Mouse (Mus musculus): ENCODE data around the gene Krtap5-5. TPM values are rescaled to one million over a fixed set of nuclear protein-coding genes. Genes with fewer than 3 reads are reported as not detected.

Krtap5-5 gene
- not detected for polyA plus RNA-seq (2014; fragmentation: Illumina TruSeq; extraction: RNeasy Lipid Tissue Mini Kit (QIAGEN cat#74804))

DNA sequence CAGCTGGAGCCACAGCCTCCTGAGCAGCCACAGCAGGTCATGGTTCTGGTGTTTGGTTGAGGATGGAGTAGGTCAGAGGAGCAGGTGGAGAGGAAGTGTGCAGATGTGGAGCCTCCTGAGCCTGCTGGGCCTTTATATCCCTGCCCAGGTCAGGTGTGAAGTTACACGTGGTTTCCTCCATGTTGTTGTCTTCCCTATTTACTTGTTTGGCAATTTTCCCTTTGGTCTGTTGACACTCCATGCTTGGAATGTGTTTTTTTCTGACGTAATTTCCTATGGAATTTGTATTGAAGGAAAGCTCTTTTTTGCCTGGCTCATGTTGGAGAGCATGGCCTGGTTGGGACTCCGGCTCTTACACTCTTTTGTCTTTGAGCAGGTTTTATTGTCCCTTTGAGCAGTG is at the start of gene Krtap5-5:
Gene Krtap5-5, minus strand, starts transcription at position 101 of the 400 bp plus-strand sequence.

DNA sequence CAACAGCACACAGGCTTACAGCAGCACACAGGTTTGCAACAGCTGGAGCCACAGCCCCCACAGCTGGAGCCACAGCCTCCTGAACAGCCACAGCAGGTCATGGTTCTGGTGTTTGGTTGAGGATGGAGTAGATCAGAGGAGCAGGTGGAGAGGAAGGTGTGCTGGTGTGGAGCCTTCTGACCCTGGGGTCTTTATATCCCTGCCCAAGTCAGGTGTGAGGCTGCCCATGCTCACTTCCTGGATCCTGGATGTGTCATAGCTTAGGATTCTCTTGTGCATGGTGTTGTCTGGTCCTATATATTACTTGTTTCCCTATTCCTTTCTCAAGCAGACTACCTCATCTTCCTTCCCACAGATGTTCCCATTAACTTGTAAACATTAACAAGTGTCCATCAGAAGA is 44.5 kb upstream of the Krtap5-5 start, which contains the start of gene Gm4559:
Gene Gm4559, minus strand, starts transcription at position 101 of the 400 bp plus-strand sequence.

DNA sequence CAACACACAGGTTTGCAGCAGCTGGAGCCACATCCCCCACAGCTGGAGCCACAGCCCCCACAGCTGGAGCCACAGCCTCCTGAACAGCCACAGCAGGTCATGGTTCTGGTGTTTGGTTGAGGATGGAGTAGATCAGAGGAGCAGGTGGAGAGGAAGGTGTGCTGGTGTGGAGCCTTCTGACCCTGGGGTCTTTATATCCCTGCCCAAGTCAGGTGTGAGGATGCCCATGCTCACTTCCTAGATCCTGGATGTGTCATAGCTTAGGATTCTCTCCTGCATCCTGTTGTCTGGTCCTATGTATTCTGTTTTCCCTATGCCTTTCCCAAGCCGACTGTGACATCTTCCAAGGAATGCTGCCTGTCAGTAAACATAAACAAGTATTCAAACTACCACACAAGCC is 28.5 kb upstream of the Krtap5-5 start, which contains the start of gene Gm2431:
Gene Gm2431, minus strand, starts transcription at position 101 of the 400 bp plus-strand sequence.

DNA sequence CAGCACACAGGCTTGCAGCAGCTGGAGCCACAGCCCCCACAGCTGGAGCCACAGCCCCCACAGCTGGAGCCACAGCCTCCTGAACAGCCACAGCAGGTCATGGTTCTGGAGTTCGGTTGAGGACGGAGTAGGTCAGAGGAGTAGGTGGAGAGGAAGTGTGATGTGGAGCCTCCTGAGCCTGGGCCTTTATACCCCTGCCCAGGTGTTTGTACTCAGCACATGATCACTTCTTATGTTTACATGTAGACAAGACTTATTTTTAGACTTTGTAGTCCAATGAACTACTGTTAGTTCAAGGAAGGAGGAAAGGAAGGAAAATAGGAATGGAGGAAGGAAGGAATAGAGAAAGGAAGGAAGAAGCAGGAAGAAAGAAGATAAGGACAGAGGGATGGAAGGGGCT is 11.2 kb upstream of the Krtap5-5 start, which contains the start of gene Gm40460:
Gene Gm40460, minus strand, starts transcription at position 101 of the 400 bp plus-strand sequence.

DNA sequence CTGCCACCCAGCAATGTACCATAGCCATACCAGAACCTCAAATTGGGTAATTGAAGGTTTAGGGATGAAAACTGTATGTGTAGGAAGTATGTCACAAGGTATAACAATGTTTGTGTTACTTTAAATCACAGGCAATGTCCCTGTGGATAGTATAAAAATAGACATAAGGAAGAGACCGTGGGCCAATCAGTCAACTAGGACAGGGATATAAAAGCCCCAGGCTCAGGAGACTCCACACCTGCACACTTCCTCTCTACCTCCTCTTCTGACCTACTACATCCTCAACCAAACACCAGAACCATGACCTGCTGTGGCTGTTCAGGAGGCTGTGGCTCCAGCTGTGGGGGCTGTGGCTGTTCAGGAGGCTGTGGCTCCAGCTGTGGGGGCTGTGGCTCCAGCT is 18.2 kb downstream of the Krtap5-5 start, which contains the start of gene Gm7579:
Gene Gm7579, plus strand, starts transcription at position 301 of the 400 bp plus-strand sequence.

DNA sequence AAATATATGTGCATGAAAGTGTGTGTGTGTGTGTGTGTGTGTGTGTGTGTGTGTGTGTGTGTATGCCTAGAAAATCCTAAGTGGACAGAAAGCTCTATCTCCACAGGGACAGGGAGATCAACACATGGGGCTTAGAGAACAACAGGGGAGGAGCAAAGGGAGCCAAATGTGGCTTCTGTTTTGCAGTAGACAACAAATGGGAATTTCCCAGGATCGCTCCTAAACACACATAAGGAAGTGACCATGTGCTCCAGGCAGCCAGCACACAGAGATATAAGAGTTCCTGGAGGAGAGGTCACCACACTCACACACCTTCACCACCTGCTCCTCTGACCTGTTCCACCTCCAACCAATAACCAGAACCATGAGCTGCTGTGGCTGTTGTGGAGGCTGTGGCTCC is 28.7 kb downstream of the Krtap5-5 start, which contains the start of gene Krtap5-3:
Gene Krtap5-3, plus strand, starts transcription at position 301 of the 400 bp plus-strand sequence.

DNA sequence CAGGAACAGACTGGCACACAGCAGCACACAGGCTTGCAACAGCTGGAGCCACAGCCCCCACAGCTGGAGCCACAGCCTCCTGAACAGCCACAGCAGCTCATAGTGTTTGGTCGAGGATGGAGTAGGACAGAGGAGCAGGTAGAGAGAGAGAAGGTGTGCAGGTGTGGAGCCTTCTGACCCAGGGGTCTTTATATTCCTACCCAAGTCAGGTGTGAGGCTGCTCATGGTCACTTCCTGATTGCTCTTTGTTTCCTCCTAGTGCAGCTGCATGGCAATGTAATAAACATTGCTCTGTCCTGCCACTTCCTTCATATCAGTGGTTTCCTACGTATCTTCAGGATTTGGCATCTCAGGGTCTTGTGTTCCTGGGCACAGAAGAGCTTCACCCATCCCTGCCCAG is 39.5 kb downstream of the Krtap5-5 start, which contains the start of gene Gm10153:
Gene Gm10153, minus strand, starts transcription at position 101 of the 400 bp plus-strand sequence.

Other genes starting within 250 kb of the Krtap5-5 start
- 10.5 TPM for gene Mob2, start 168.9 kb downstream of the Krtap5-5 start, polyA plus RNA-seq (2014; fragmentation: Illumina TruSeq; extraction: RNeasy Lipid Tissue Mini Kit (QIAGEN cat#74804))
- 0.43 TPM for gene Dusp8, start 134.1 kb downstream of the Krtap5-5 start, polyA plus RNA-seq (2014; fragmentation: Illumina TruSeq; extraction: RNeasy Lipid Tissue Mini Kit (QIAGEN cat#74804))
- gene Gm45618, start 109.2 kb downstream of the Krtap5-5 start, polyA plus RNA-seq (2014; fragmentation: Illumina TruSeq; extraction: RNeasy Lipid Tissue Mini Kit (QIAGEN cat#74804)), result not detected
- not detected for gene Gm39115, start 93.9 kb downstream of the Krtap5-5 start, polyA plus RNA-seq (2014; fragmentation: Illumina TruSeq; extraction: RNeasy Lipid Tissue Mini Kit (QIAGEN cat#74804))
- gene Gm45337, start 85.4 kb downstream of the Krtap5-5 start, polyA plus RNA-seq (2014; fragmentation: Illumina TruSeq; extraction: RNeasy Lipid Tissue Mini Kit (QIAGEN cat#74804)), result not detected
- gene Gm29735, start 72.9 kb downstream of the Krtap5-5 start, polyA plus RNA-seq (2014; fragmentation: Illumina TruSeq; extraction: RNeasy Lipid Tissue Mini Kit (QIAGEN cat#74804)), result not detected
- not detected for gene Gm4553, start 64.2 kb downstream of the Krtap5-5 start, polyA plus RNA-seq (2014; fragmentation: Illumina TruSeq; extraction: RNeasy Lipid Tissue Mini Kit (QIAGEN cat#74804))
- not detected for gene Krtap5-2, start 54.0 kb downstream of the Krtap5-5 start, polyA plus RNA-seq (2014; fragmentation: Illumina TruSeq; extraction: RNeasy Lipid Tissue Mini Kit (QIAGEN cat#74804))
- not detected for gene Gm10153, start 39.6 kb downstream of the Krtap5-5 start, polyA plus RNA-seq (2014; fragmentation: Illumina TruSeq; extraction: RNeasy Lipid Tissue Mini Kit (QIAGEN cat#74804))
- not detected for gene Krtap5-3, start 28.6 kb downstream of the Krtap5-5 start, polyA plus RNA-seq (2014; fragmentation: Illumina TruSeq; extraction: RNeasy Lipid Tissue Mini Kit (QIAGEN cat#74804))
- not detected for gene Gm7579, start 18.1 kb downstream of the Krtap5-5 start, polyA plus RNA-seq (2014; fragmentation: Illumina TruSeq; extraction: RNeasy Lipid Tissue Mini Kit (QIAGEN cat#74804))
- not detected for gene Gm40460, start 11.1 kb upstream of the Krtap5-5 start, polyA plus RNA-seq (2014; fragmentation: Illumina TruSeq; extraction: RNeasy Lipid Tissue Mini Kit (QIAGEN cat#74804))
- not detected for gene Gm2431, start 28.4 kb upstream of the Krtap5-5 start, polyA plus RNA-seq (2014; fragmentation: Illumina TruSeq; extraction: RNeasy Lipid Tissue Mini Kit (QIAGEN cat#74804))
- gene Gm4559, start 44.4 kb upstream of the Krtap5-5 start, polyA plus RNA-seq (2014; fragmentation: Illumina TruSeq; extraction: RNeasy Lipid Tissue Mini Kit (QIAGEN cat#74804)), result not detected
- not detected for gene Krtap5-1, start 67.1 kb upstream of the Krtap5-5 start, polyA plus RNA-seq (2014; fragmentation: Illumina TruSeq; extraction: RNeasy Lipid Tissue Mini Kit (QIAGEN cat#74804))
- not detected for gene Krtap5-4, start 73.6 kb upstream of the Krtap5-5 start, polyA plus RNA-seq (2014; fragmentation: Illumina TruSeq; extraction: RNeasy Lipid Tissue Mini Kit (QIAGEN cat#74804))
- not detected for gene Ifitm10, start 143.8 kb upstream of the Krtap5-5 start, polyA plus RNA-seq (2014; fragmentation: Illumina TruSeq; extraction: RNeasy Lipid Tissue Mini Kit (QIAGEN cat#74804))
- gene Gm49369, start 152.7 kb upstream of the Krtap5-5 start, polyA plus RNA-seq (2014; fragmentation: Illumina TruSeq; extraction: RNeasy Lipid Tissue Mini Kit (QIAGEN cat#74804)), result 29.8 TPM
- 23.6 TPM for gene Ctsd, start 158.1 kb upstream of the Krtap5-5 start, polyA plus RNA-seq (2014; fragmentation: Illumina TruSeq; extraction: RNeasy Lipid Tissue Mini Kit (QIAGEN cat#74804))
- gene Syt8, start 204.9 kb upstream of the Krtap5-5 start, polyA plus RNA-seq (2014; fragmentation: Illumina TruSeq; extraction: RNeasy Lipid Tissue Mini Kit (QIAGEN cat#74804)), result not detected
- not detected for gene Tnni2, start 211.8 kb upstream of the Krtap5-5 start, polyA plus RNA-seq (2014; fragmentation: Illumina TruSeq; extraction: RNeasy Lipid Tissue Mini Kit (QIAGEN cat#74804))
- 8.0 TPM for gene Lsp1, start 230.8 kb upstream of the Krtap5-5 start, polyA plus RNA-seq (2014; fragmentation: Illumina TruSeq; extraction: RNeasy Lipid Tissue Mini Kit (QIAGEN cat#74804))

All from ovary, adult 10 weeks (tissue).